Mouse (Mus musculus): ENCODE data around the gene Macrod2.

DNA sequence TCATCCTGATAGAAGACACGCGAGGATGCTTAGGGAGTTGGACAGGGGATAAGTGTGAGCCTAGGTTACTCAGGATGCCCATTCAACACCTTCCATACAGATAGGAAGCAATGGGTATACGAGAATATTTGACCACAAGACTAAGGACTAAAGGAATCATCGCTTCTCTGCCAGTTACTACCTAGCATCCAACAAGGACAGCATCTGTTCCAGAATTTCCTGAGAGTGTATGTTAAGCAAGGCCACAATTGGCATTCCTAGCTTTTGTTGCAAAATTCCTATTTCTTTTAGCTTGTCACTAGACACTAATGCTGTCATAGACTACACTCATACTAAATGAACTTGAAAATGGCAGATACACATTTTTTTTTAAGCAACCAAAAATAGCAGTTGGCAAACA lies 269.3 kb downstream of the Macrod2 start:
- TF ChIP-seq CTCF (IDR thresholded peaks at IDR 0.05; ENCODE audit: low read depth, low read length) (no peak), POLR2A (IDR thresholded peaks at IDR 0.05; ENCODE audit: extremely low read depth, insufficient read depth, low read length) (no peak)
